Mouse (Mus musculus) liver, adult 2 months (tissue): ENCODE measurements at regions not wholly inside any gene's neighbourhood (a gene's known extent, or its start where the extent isn't known, plus 50 kb on each side); places are given as distances from the start of the nearest gene placed in this dataset.

Experiments used
- DNase-seq: peaks from one replicate; pipeline ENCODE4 v3.0.0-alpha.2; 2011; ENCODE audit warnings: low read depth, low spot score; ENCODE audit errors: extremely low read depth
- H3K27ac ChIP-seq: fragments of 200-500 bp; replicated peaks from 2 replicates; pipeline ENCODE4 v1.5.1; 2012; ENCODE audit warnings: low read depth, mild to moderate bottlenecking, control low read depth, inconsistent platforms, low read length; ENCODE audit not compliant: insufficient read depth
- H3K27me3 ChIP-seq: fragments of 200-500 bp; 2 replicates; pipeline ENCODE4 v1.6.1; 2012; ENCODE audit warnings: mild to moderate bottlenecking, moderate library complexity, low read length, inconsistent platforms; ENCODE audit not compliant: control insufficient read depth, insufficient read depth
- H3K36me3 ChIP-seq: fragments of 200-500 bp; 2 replicates; pipeline ENCODE4 v1.6.1; 2012; ENCODE audit warnings: low read length, inconsistent platforms; ENCODE audit not compliant: control insufficient read depth, insufficient read depth
- H3K4me1 ChIP-seq: fragments of 200-500 bp; 2 replicates; pipeline ENCODE4 v1.6.1; 2011; ENCODE audit warnings: low read length; ENCODE audit not compliant: control insufficient read depth, insufficient read depth
- H3K4me3 ChIP-seq: fragments of 200-500 bp; 2 replicates; pipeline ENCODE4 v1.5.1; 2011; ENCODE audit warnings: low read depth, mild to moderate bottlenecking, control low read depth, low read length, moderate library complexity; ENCODE audit not compliant: insufficient read depth
- H3K79me2 ChIP-seq: fragments of 200-500 bp; 2 replicates; pipeline ENCODE4 v1.6.1; 2012; ENCODE audit warnings: inconsistent platforms, mild to moderate bottlenecking, low read length, moderate library complexity; ENCODE audit not compliant: control insufficient read depth, insufficient read depth
- H3K9ac ChIP-seq: fragments of 200-500 bp; 2 replicates; pipeline ENCODE4 v1.6.1; 2012; ENCODE audit warnings: low read depth, mild to moderate bottlenecking, control low read depth, inconsistent platforms, low read length
- CTCF ChIP-seq: fragments of 200-500 bp; IDR thresholded peaks from 2 replicates; pipeline ENCODE4 v1.5.1; 2011; ENCODE audit warnings: low read depth, low read length, control low read depth
- POLR2A ChIP-seq: fragments of 200-500 bp; IDR thresholded peaks from 2 replicates; pipeline ENCODE4 v1.6.1; 2011; ENCODE audit warnings: low read length, control low read depth; ENCODE audit not compliant: insufficient read depth; ENCODE audit errors: extremely low read depth
- WGBS: fragments of 180-500 bp; shearing (Covaris S2); methylation state at CpG from one replicate; pipeline ENCODE4 v1.1.7; 2018; 5-methylcytosine and 5-hydroxymethylcytosine counted together

DNA sequence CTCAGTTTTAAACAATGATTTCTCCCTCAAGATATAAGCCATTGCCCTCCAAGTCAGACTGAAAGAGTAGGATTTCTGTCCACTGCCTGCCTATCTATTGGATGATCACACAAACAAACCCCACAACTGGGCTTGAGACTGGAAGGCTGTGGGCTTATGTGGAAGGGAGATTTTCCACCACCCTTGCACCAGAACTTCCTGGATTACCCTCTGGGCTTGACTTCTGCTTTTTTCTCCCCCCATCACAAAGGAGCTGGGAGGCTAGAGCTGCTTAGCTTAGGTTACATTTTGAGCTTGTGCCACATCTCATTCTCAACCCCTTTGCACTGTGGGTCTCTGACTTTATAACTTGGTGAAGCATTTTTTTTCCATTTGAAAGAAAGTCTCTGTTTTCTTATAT is 200.7 kb upstream of the Adgrl3 start:
- Histone ChIP-seq H3K27ac (no peak overlapping the region), H3K4me3 (no peak overlapping the region), H3K27me3 (no peaks in the 10 kb centered on the region), H3K9ac (no peak overlapping the region), H3K79me2 (no peaks in the 10 kb centered on the region), H3K36me3 (no peaks in the 10 kb centered on the region), H3K4me1 (no peaks in the 10 kb centered on the region)
- DNase-seq, result no peak
- no peak for TF ChIP-seq POLR2A

DNA sequence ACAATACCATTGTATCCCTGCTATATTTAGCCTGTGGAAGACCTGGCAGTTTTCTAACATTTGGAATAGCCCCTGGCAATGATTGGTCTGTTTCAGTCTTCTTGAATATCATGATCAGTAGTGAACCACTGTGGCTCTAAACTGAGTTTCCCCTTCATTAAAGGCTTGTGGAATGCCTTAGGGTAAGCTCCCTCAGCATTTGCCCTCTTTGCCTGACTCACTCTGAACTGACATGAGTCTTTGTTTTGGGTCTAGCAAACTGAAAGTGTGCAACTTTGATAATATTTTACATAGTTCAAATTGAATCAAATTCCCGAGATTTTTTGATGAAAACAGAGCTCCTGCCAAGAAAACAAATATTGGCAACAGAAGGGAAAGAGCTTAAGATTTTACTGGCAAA is 177.4 kb upstream of the Adgrl3 start:
- 42% methylated on average over 1 of the region's 1 CpGs for WGBS
- Histone ChIP-seq H3K27me3 (no peaks in the 10 kb centered on the region), H3K4me3 (no peak overlapping the region), H3K9ac (no peak overlapping the region), H3K4me1 (no peaks in the 10 kb centered on the region), H3K27ac (no peak overlapping the region), H3K79me2 (no peaks in the 10 kb centered on the region), H3K36me3 (no peaks in the 10 kb centered on the region)
- peak; percentile 5 for DNase-seq
- no peak for TF ChIP-seq POLR2A
- TF ChIP-seq CTCF, result no peak

DNA sequence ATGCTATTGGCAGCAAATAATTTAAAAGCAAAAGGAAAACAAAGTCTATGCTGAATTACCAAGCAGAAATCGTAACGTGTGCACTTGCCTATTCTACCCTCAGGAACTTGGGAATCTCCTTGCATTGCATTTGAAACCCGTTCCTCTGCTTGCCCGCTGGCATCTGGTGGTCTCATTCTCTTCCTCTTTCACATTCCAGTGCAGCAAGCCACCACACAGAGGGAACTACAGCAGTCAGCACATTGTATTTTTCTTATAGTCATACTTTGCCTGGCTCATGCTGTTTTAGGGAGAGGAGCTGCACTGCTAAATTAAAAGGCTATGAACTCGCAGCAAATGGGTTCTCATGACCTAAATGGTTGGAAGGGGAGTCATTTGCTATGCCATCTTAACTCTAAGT is 164.9 kb upstream of the Adgrl3 start:
- Histone ChIP-seq H3K27me3 (no peaks in the 10 kb centered on the region), H3K36me3 (no peaks in the 10 kb centered on the region), H3K4me1 (no peaks in the 10 kb centered on the region), H3K4me3 (no peak overlapping the region), H3K9ac (no peak overlapping the region), H3K27ac (no peak overlapping the region), H3K79me2 (no peaks in the 10 kb centered on the region)
- DNase-seq, result no peak
- 71% methylated on average over 5 of the region's 5 CpGs for WGBS
- TF ChIP-seq CTCF (no peak), POLR2A (no peak)

DNA sequence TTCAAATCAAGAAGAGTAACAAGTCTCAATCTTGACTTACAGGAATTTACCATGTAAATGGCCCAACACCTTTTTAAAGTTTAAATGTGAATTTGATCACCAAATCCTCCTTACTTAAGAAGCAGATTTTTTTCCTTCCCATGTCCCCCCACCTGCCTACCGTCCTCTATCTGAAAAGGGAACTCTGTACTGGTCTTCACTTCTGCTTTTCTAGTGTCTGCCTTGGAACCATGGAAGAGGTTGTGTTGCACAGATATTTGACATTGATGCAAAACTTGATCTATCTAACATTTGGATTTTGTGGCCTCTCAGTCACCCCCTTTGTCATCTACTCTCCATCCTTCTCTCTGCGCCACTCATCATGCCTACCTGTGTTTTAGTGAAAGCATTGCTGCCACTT is 143.3 kb upstream of the Adgrl3 start:
- Histone ChIP-seq H3K36me3 (no peaks in the 10 kb centered on the region), H3K9ac (no peak overlapping the region), H3K27me3 (no peaks in the 10 kb centered on the region), H3K79me2 (no peaks in the 10 kb centered on the region), H3K4me1 (no peaks in the 10 kb centered on the region), H3K27ac (no peak overlapping the region), H3K4me3 (no peak overlapping the region)
- 78% methylated on average over 2 of the region's 2 CpGs for WGBS
- DNase-seq, result no peak
- TF ChIP-seq POLR2A, result no peak
- no peak for TF ChIP-seq CTCF

DNA sequence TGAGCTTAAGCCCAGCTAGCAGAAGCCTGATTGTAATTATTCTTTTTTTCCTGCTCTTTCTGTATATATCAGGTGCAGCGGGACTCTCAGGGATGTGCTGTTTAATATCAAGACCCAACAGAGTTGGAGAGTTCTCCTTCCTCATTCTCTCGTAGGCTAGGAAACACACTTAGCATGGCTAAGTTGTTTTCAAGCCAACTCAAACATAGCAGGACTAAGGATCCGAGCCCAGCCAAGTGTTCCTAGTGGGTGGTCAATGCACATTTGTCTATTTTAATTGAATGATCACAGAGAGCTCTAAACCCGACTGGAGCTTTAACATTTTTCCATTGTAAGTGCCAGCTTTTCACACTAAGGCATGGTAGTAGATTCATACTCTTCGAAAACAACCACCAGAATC is 121.7 kb upstream of the Adgrl3 start:
- no peak for TF ChIP-seq CTCF
- no peak for TF ChIP-seq POLR2A
- Histone ChIP-seq H3K4me3 (no peak overlapping the region), H3K4me1 (no peaks in the 10 kb centered on the region), H3K79me2 (no peaks in the 10 kb centered on the region), H3K27me3 (no peaks in the 10 kb centered on the region), H3K36me3 (no peaks in the 10 kb centered on the region), H3K27ac (no peak overlapping the region), H3K9ac (no peak overlapping the region)
- DNase-seq, result no peak
- 63% methylated on average over 5 of the region's 5 CpGs for WGBS

DNA sequence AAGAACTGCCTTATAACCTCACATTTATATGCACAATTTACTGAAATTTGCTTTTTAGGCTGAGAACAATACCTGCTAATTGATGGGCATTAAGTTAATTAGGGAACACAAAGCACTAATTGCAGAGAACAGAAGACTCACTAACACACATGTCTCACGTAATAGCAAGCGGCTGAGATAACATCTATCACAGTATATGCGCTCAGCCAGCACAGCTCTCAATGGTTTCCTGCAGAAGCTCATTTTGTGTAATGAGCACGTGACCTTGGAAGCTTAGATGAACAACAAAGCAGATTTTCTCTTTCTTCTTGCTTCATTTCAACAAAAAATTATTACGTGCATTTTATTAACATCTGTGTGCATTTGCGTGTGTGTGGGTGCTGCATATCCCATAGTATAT is 111.2 kb upstream of the Adgrl3 start:
- Histone ChIP-seq H3K4me3 (no peak overlapping the region), H3K4me1 (no peaks in the 10 kb centered on the region), H3K79me2 (no peaks in the 10 kb centered on the region), H3K36me3 (no peaks in the 10 kb centered on the region), H3K27ac (no peak overlapping the region), H3K9ac (no peak overlapping the region), H3K27me3 (no peaks in the 10 kb centered on the region)
- DNase-seq, result no peak
- no peak for TF ChIP-seq POLR2A
- TF ChIP-seq CTCF, result no peak
- WGBS, result 79% methylated on average over 6 of the region's 6 CpGs
